Mouse (Mus musculus) spleen, adult 2 months (tissue): ENCODE data around the gene Prnp.

Experiments
- CTCF ChIP-seq: fragments of 200-500 bp; IDR thresholded peaks from 2 replicates; pipeline ENCODE4 v1.5.1; 2011; ENCODE audit warnings: mild to moderate bottlenecking, inconsistent platforms; ENCODE audit not compliant: insufficient read depth, insufficient read length, insufficient replicate concordance; ENCODE audit errors: extremely low read depth
- POLR2A ChIP-seq: fragments of 200-500 bp; IDR thresholded peaks from 2 replicates; pipeline ENCODE4 v1.6.1; 2011; ENCODE audit warnings: low read depth, low read length, inconsistent platforms

GRCm38 (mm10) chr2:131905776-131906175 is 4.0 kb upstream of the Prnp start:
- no peak for TF ChIP-seq POLR2A
- no peak for TF ChIP-seq CTCF
